Mouse (Mus musculus) lung, postnatal 0 days (tissue): Measurements from ENCODE around the gene Ndufa3. TPM values are rescaled to one million over a fixed set of nuclear protein-coding genes. Genes with fewer than 3 reads are reported as not detected.
"Not testable (repeated sequence)": the region's sequence is repeated elsewhere in the genome, so short reads cannot be mapped to it uniquely, and the experiment has no call there.

Source experiments
- ATAC-seq: fragments of 200-750 bp; cut with Nextera tagmentation; 2 replicates; pipeline ENCODE4 v1.8.0; 2017; ENCODE audit warnings: moderate library complexity
- DNase-seq: peaks from one replicate; pipeline ENCODE4 v3.0.0-alpha.2; 2016; ENCODE audit warnings: low spot score
- H3K27ac ChIP-seq: fragments of 300-500 bp; sonication (generic); 2 replicates; pipeline ENCODE4 v1.5.1; 2014; ENCODE audit warnings: antibody characterized with exemption, mild to moderate bottlenecking, low read length, mixed read lengths
- H3K27me3 ChIP-seq: fragments of 300-500 bp; sonication (generic); replicated peaks from 2 replicates; pipeline ENCODE4 v1.6.1; 2014; ENCODE audit warnings: low read length, mixed read lengths; ENCODE audit not compliant: insufficient read depth
- H3K36me3 ChIP-seq: fragments of 300-500 bp; sonication (generic); 2 replicates; pipeline ENCODE4 v1.6.1; 2014; ENCODE audit warnings: low read length, mixed read lengths; ENCODE audit not compliant: insufficient read depth
- H3K4me1 ChIP-seq: fragments of 300-500 bp; sonication (generic); 2 replicates; pipeline ENCODE4 v1.6.1; 2014; ENCODE audit warnings: antibody characterized with exemption, low read depth, low read length, mixed read lengths; ENCODE audit not compliant: insufficient read depth
- H3K4me2 ChIP-seq: fragments of 300-500 bp; sonication (generic); replicated peaks from 2 replicates; pipeline ENCODE4 v1.6.1; 2014; ENCODE audit warnings: low read depth, mild to moderate bottlenecking, low read length, moderate library complexity, mixed read lengths
- H3K4me3 ChIP-seq: fragments of 300-500 bp; sonication (generic); 2 replicates; pipeline ENCODE4 v1.5.1; 2014; ENCODE audit warnings: low read depth, low read length
- H3K9ac ChIP-seq: fragments of 300-500 bp; sonication (generic); replicated peaks from 2 replicates; pipeline ENCODE4 v1.6.1; 2014; ENCODE audit warnings: low read depth, mild to moderate bottlenecking
- H3K9me3 ChIP-seq: fragments of 300-500 bp; sonication (generic); 2 replicates; pipeline ENCODE4 v1.6.1; 2016; ENCODE audit warnings: low read length, mixed read lengths
- CTCF ChIP-seq: IDR thresholded peaks from 2 replicates; pipeline ENCODE4 v1.5.1; 2016; ENCODE audit warnings: antibody characterized with exemption, mild to moderate bottlenecking
- EP300 ChIP-seq: IDR thresholded peaks from 2 replicates; pipeline ENCODE4 v1.6.1; 2016; ENCODE audit warnings: antibody characterized with exemption, mild to moderate bottlenecking, control low read depth
- WGBS: fragments of 180-500 bp; shearing (Covaris S2); extraction: QIAGEN DNeasy Blood & Tissue Kit; methylation state at CpG from one replicate; pipeline ENCODE4 v1.1.7; 2014; 5-methylcytosine and 5-hydroxymethylcytosine counted together
- polyA plus RNA-seq: library from polyadenylated mRNA; unstranded; fragments of >200 nt; fragmentation: Nextera tagmentation; extraction: Ambion mirVana; gene quantifications from 2 replicates; pipeline ENCODE4 v1.2.1, GENCODE M21; 2015

The Ndufa3 gene
- polyA plus RNA-seq, 1 experiment from 2014 or later: 505 TPM

GRCm38 (mm10) chr7:3591534-3591933 lies 25.6 kb upstream of the Ndufa3 start:
- no peaks in the 10 kb centered on the region for H3K36me3 ChIP-seq
- TF ChIP-seq EP300 (no peak), CTCF (no peak)
- no peaks in the 10 kb centered on the region for H3K9me3 ChIP-seq
- no peak overlapping the region for H3K9ac ChIP-seq
- no peaks in the 10 kb centered on the region for H3K27me3 ChIP-seq
- WGBS: 43% methylated on average over 1 of the region's 1 CpGs
- ATAC-seq (no peak), DNase-seq (no peak)
- H3K4me3 ChIP-seq: no peak overlapping the region
- no peak overlapping the region for H3K4me2 ChIP-seq
- H3K4me1 ChIP-seq: no peaks in the 10 kb centered on the region
- H3K27ac ChIP-seq: no peak overlapping the region

- no peak for TF ChIP-seq CTCF
- TF ChIP-seq EP300: no peak
- Histone ChIP-seq H3K4me3 (no peak overlapping the region), H3K9ac (no peak overlapping the region), H3K36me3 (no peaks in the 10 kb centered on the region), H3K4me2 (no peak overlapping the region), H3K27me3 (no peaks in the 10 kb centered on the region), H3K4me1 (no peaks in the 10 kb centered on the region), H3K27ac (no peak overlapping the region), H3K9me3 (no peaks in the 10 kb centered on the region)
- no peak for ATAC-seq
- DNase-seq: no peak
These were observed 23.3 kb upstream of the Ndufa3 start for GRCm38 (mm10) chr7:3593855-3594254.

GRCm38 (mm10) chr7:3594686-3595085 lies 22.5 kb upstream of the Ndufa3 start:
- H3K4me1 ChIP-seq: no peaks in the 10 kb centered on the region
- TF ChIP-seq CTCF (no peak), EP300 (no peak)
- 10% methylated on average over 5 of the region's 5 CpGs for WGBS
- DNase-seq: no peak
- H3K27me3 ChIP-seq: no peaks in the 10 kb centered on the region
- no peak overlapping the region for H3K27ac ChIP-seq
- H3K9me3 ChIP-seq: no peaks in the 10 kb centered on the region
- ATAC-seq: 0 out of 2 replicates have a peak, but pooled peaks have one; percentile 35
- H3K9ac ChIP-seq: no peak overlapping the region
- no peaks in the 10 kb centered on the region for H3K36me3 ChIP-seq
- no peak overlapping the region for H3K4me2 ChIP-seq
- 0 out of 2 replicates have a peak overlapping the region, but pooled peaks have one; percentile 2 for H3K4me3 ChIP-seq

- H3K4me2 ChIP-seq: no peak overlapping the region
- H3K9ac ChIP-seq: no peak overlapping the region
- H3K9me3 ChIP-seq: no peaks in the 10 kb centered on the region
- H3K4me3 ChIP-seq: 0 out of 2 replicates have a peak overlapping the region, but pooled peaks have one; percentile 2
- no peaks in the 10 kb centered on the region for H3K27me3 ChIP-seq
- H3K27ac ChIP-seq: no peak overlapping the region
- DNase-seq (no peak), ATAC-seq (peak; percentile 61)
- WGBS: 14% methylated on average over 9 of the region's 9 CpGs
- H3K4me1 ChIP-seq: no peaks in the 10 kb centered on the region
- no peaks in the 10 kb centered on the region for H3K36me3 ChIP-seq
- TF ChIP-seq EP300: no peak
- no peak for TF ChIP-seq CTCF
These were observed 22.0 kb upstream of the Ndufa3 start for GRCm38 (mm10) chr7:3595146-3595545.

GRCm38 (mm10) chr7:3597755-3598154 lies 19.4 kb upstream of the Ndufa3 start:
- H3K4me1 ChIP-seq, H3K36me3 ChIP-seq, H3K27ac ChIP-seq, H3K9me3 ChIP-seq, H3K27me3 ChIP-seq, DNase-seq, H3K4me2 ChIP-seq, ATAC-seq, H3K4me3 ChIP-seq, H3K9ac ChIP-seq: not testable (repeated sequence)
- WGBS: 30% methylated on average over 1 of the region's 1 CpGs

GRCm38 (mm10) chr7:3601119-3601518 lies 16.1 kb upstream of the Ndufa3 start:
- peak; percentile 86 for DNase-seq
- H3K4me2 ChIP-seq: no peak overlapping the region
- no peaks in the 10 kb centered on the region for H3K4me1 ChIP-seq
- WGBS: 8% methylated on average over 4 of the region's 4 CpGs
- ATAC-seq: 0 out of 2 replicates have a peak, but pooled peaks have one; percentile 28
- H3K9ac ChIP-seq: no peak overlapping the region
- H3K36me3 ChIP-seq: no peaks in the 10 kb centered on the region
- H3K4me3 ChIP-seq: no peak overlapping the region
- H3K27me3 ChIP-seq: no peaks in the 10 kb centered on the region
- H3K27ac ChIP-seq: no peak overlapping the region
- H3K9me3 ChIP-seq: no peaks in the 10 kb centered on the region
- no peak for TF ChIP-seq EP300
- peak; percentile 92 for TF ChIP-seq CTCF

- no peaks in the 10 kb centered on the region for H3K9me3 ChIP-seq
These were observed 10.4 kb upstream of the Ndufa3 start for GRCm38 (mm10) chr7:3606798-3607197.

More at GRCm38 (mm10) chr7:3606798-3607197, 10.4 kb upstream of the Ndufa3 start:
- Histone ChIP-seq H3K27me3 (no peaks in the 10 kb centered on the region), H3K4me1 (no peaks in the 10 kb centered on the region), H3K36me3 (no peaks in the 10 kb centered on the region), H3K9ac (no peak overlapping the region), H3K4me2 (no peak overlapping the region), H3K27ac (no peak overlapping the region), H3K4me3 (no peak overlapping the region)
- WGBS: 18% methylated on average over 2 of the region's 2 CpGs
- TF ChIP-seq CTCF (peak; percentile 62), EP300 (no peak)
- ATAC-seq: peak; percentile 60; the same call in 1 of the 2 replicates
- peak; percentile 53 for DNase-seq
